19 mouse cellular contexts compared by ENCODE assay signal in genomic region chr6:108705957-108706356, GRCm38 (mm10). TPM values are rescaled to one million over a fixed set of nuclear protein-coding genes. Genes with fewer than 3 reads are reported as not detected.
DNase-seq lines count a peak whose midpoint lies in the region; ATAC-seq and TF ChIP-seq lines count a peak whose summit lies in the region.
"Had no signal": no experiment of that assay in that cellular context is flagged by ENCODE, and none has a peak within 500 bp of the region (broad histone marks: within the 10 kb centered on the region; RNA-seq: fewer than 3 reads in every experiment).

No protein-coding gene starts in this region.

- no peak for DNase-seq in heart, postnatal 36 days
- DNase-seq in CH12.LX (ENCODE audit: extremely low read depth): peak; percentile 85
- DNase-seq in adrenal gland, adult 8-10 months: peak; percentile 22
- peak; percentile 68 for DNase-seq in cerebellum, adult 9-10 months
- no peak for DNase-seq in left cerebral cortex, adult 8-10 months (ENCODE audit: low spot score in 2 of 2)
- DNase-seq in left cerebral cortex, postnatal 36 days (ENCODE audit: low spot score in 2 of 2): no peak
- DNase-seq in layer of hippocampus, postnatal 25 days (ENCODE audit: extremely low spot score in 1 of 2, low spot score in 1 of 2): no peak
- DNase-seq: forebrain, postnatal 0 days; gastrocnemius, postnatal 25 days; heart, postnatal 14 days; kidney, adult 9 months; lung, adult 2 months; midbrain, embryonic 14.5 days; thymus, postnatal 36 days had no signal

- H3K9me3 ChIP-seq in heart, embryonic 12.5 days (replicated peaks): no peaks in the 10 kb centered on the region
- no peaks in the 10 kb centered on the region for H3K9me3 ChIP-seq in CH12.LX (replicated peaks; ENCODE audit: low read length)
- H3K9me3 ChIP-seq: embryonic facial prominence, embryonic 10.5 days; limb, embryonic 15.5 days had no signal

- H3K4me1 ChIP-seq in heart, embryonic 12.5 days (replicated peaks): peaks cover 14% of the 10 kb centered on the region
- H3K4me1 ChIP-seq in CH12.LX (ENCODE audit: control insufficient read depth in 1 of 2, insufficient read depth in 2 of 2): peaks cover 27 to 89% of the 10 kb centered on the region in 2 experiments

- no peak for TF ChIP-seq CTCF in CH12.LX (conservative IDR thresholded peaks at IDR 0.05 in 1 of 2, IDR thresholded peaks at IDR 0.05 in 1 of 2; ENCODE audit: low read depth in 2 of 2, low read length in 2 of 2)

- no peak overlapping the region for H3K4me2 ChIP-seq in heart, embryonic 12.5 days
- peak overlapping the region; percentile 72 for H3K4me2 ChIP-seq in CH12.LX (ENCODE audit: insufficient read depth, low read depth, poor library complexity, severe bottlenecking)
- H3K4me2 ChIP-seq: limb, embryonic 15.5 days had no signal

- H3K27ac ChIP-seq in heart, embryonic 12.5 days (ENCODE audit: poor library complexity, severe bottlenecking): no peak overlapping the region
- H3K27ac ChIP-seq in CH12.LX (ENCODE audit: insufficient read depth, low read depth): peak overlapping the region; percentile 86
- H3K27ac ChIP-seq: embryonic facial prominence, embryonic 10.5 days; limb, embryonic 15.5 days; macrophage; stomach, postnatal 0 days had no signal

- TF ChIP-seq EP300 in CH12.LX (IDR thresholded peaks at IDR 0.05; ENCODE audit: low read length): peak; percentile 95

- no peaks in the 10 kb centered on the region for H3K27me3 ChIP-seq in heart, embryonic 12.5 days (replicated peaks)
- no peaks in the 10 kb centered on the region for H3K27me3 ChIP-seq in CH12.LX (replicated peaks)

- TF ChIP-seq RAD21 in CH12.LX (IDR thresholded peaks at IDR 0.05; ENCODE audit: low read depth, low read length): no peak; the same call in none of the 2 replicates

- in situ Hi-C loops in CH12.LX (cut with MboI; ENCODE audit: low pct_ligation_motif_present, low pct_unique_long_range_greater_than_20kb, low sequenced_read_pairs): no loop called here

- ATAC-seq in heart, embryonic 12.5 days (ENCODE audit: insufficient number of reproducible peaks, low FRiP score): no peak
- ATAC-seq: forebrain, postnatal 0 days had no signal

- dilution Hi-C loops in CH12.LX (cut with MboI; ENCODE audit: extremely low pct_ligation_motif_present, extremely low pct_unique_long_range_greater_than_20kb, low sequenced_read_pairs): no loop called here

- no peak overlapping the region for H3K4me3 ChIP-seq in heart, embryonic 12.5 days
- peak overlapping the region; percentile 43 to 65 (median 48) for H3K4me3 ChIP-seq in CH12.LX (replicated peaks in 1 of 3; ENCODE audit: low read depth in 2 of 3, low read length in 2 of 3, poor library complexity in 1 of 3)
- H3K4me3 ChIP-seq: embryonic facial prominence, embryonic 10.5 days; limb, embryonic 15.5 days had no signal

- peak; percentile 83 for TF ChIP-seq POLR2A in CH12.LX (IDR thresholded peaks at IDR 0.05; ENCODE audit: low read depth, low read length)

- H3K9ac ChIP-seq in heart, embryonic 12.5 days: 0 out of 2 replicates have a peak overlapping the region, but pooled peaks have one; percentile 31
- H3K9ac ChIP-seq in CH12.LX (ENCODE audit: insufficient read depth, low read depth): peak overlapping the region; percentile 84
- H3K9ac ChIP-seq: forebrain, postnatal 0 days; limb, embryonic 15.5 days had no signal

- WGBS in heart, embryonic 12.5 days: 42% methylated on average over 6 of the region's 6 CpGs

- H3K79me2 ChIP-seq in CH12.LX (replicated peaks; ENCODE audit: control insufficient read depth, extremely low read depth, insufficient read depth, poor library complexity, severe bottlenecking): no peaks in the 10 kb centered on the region

- H3K36me3 ChIP-seq in heart, embryonic 12.5 days: no peaks in the 10 kb centered on the region
- no peaks in the 10 kb centered on the region for H3K36me3 ChIP-seq in CH12.LX (replicated peaks in 1 of 2; ENCODE audit: control insufficient read depth in 1 of 2, insufficient read depth in 1 of 2, low read length in 1 of 2)
- H3K36me3 ChIP-seq: embryonic facial prominence, embryonic 10.5 days; limb, embryonic 15.5 days had no signal

- intact Hi-C loops in heart, postnatal 36 days (cut with DNase I): loop anchor here (5.0 kb wide), 1 partner anchor 134 kb away; no protein-coding TSS in a partner anchor
- intact Hi-C loops in left cerebral cortex, postnatal 36 days (cut with DNase I): no loop called here

TF ChIP-seq in CH12.LX, 34 proteins besides CTCF, POLR2A, EP300 and RAD21:
- no peak for TF ChIP-seq GABPA (IDR thresholded peaks at IDR 0.05; ENCODE audit: insufficient replicate concordance, low read depth, low read length)
- TF ChIP-seq IRF4 (IDR thresholded peaks at IDR 0.05; ENCODE audit: low read depth, low read length): peak; percentile 95
- TF ChIP-seq PAX5 (IDR thresholded peaks at IDR 0.05; ENCODE audit: low read length): no peak
- TF ChIP-seq JUN (IDR thresholded peaks at IDR 0.05; ENCODE audit: insufficient read depth, low read depth, low read length): peak; percentile 98
- TF ChIP-seq ETS1 (conservative IDR thresholded peaks at IDR 0.05; ENCODE audit: low read depth, low read length): peak; percentile 100
- TF ChIP-seq HCFC1 (IDR thresholded peaks at IDR 0.05; ENCODE audit: low read depth, low read length): peak; percentile 37; the same call in 1 of the 2 replicates
- TF ChIP-seq POLR2AphosphoS2 (IDR thresholded peaks at IDR 0.05; ENCODE audit: low read depth, low read length): peak; percentile 78; the same call in 1 of the 2 replicates
- peak; percentile 90 for TF ChIP-seq TBP (conservative IDR thresholded peaks at IDR 0.05; ENCODE audit: low read depth, low read length)
- peak; percentile 70; the same call in 1 of the 2 replicates for TF ChIP-seq MAFK (IDR thresholded peaks at IDR 0.05; ENCODE audit: insufficient replicate concordance, low read length)
- TF ChIP-seq ELF1 (IDR thresholded peaks at IDR 0.05; ENCODE audit: low read depth, low read length): no peak
- TF ChIP-seq ZC3H11A (IDR thresholded peaks at IDR 0.05; ENCODE audit: low read depth, low read length): no peak
- TF ChIP-seq SMC3 (IDR thresholded peaks at IDR 0.05; ENCODE audit: low read depth, low read length): no peak
- TF ChIP-seq JUND (conservative IDR thresholded peaks at IDR 0.05; ENCODE audit: low read depth, low read length): peak; percentile 90
- TF ChIP-seq ZMIZ1 (IDR thresholded peaks at IDR 0.05; ENCODE audit: low read depth, low read length): peak; percentile 93
- peak; percentile 87 for TF ChIP-seq MYC (IDR thresholded peaks at IDR 0.05; ENCODE audit: low read depth, low read length)
- TF ChIP-seq MXI1 (IDR thresholded peaks at IDR 0.05; ENCODE audit: low read depth, low read length): peak; percentile 93
- peak; percentile 81 for TF ChIP-seq NELFE (IDR thresholded peaks at IDR 0.05; ENCODE audit: low read depth, low read length)
- peak; percentile 47; the same call in 1 of the 2 replicates for TF ChIP-seq CHD1 (IDR thresholded peaks at IDR 0.05; ENCODE audit: low read depth, low read length)
- peak; percentile 97 for TF ChIP-seq TCF12 (IDR thresholded peaks at IDR 0.05; ENCODE audit: low read depth, low read length)
- TF ChIP-seq RCOR1 (conservative IDR thresholded peaks at IDR 0.05; ENCODE audit: low read depth, low read length): peak; percentile 98
- no peak for TF ChIP-seq ZKSCAN1 (IDR thresholded peaks at IDR 0.05; ENCODE audit: borderline replicate concordance, low read depth, low read length)
- peak; percentile 94 for TF ChIP-seq SIN3A (IDR thresholded peaks at IDR 0.05; ENCODE audit: low read length)
- TF ChIP-seq MAZ (IDR thresholded peaks at IDR 0.05; ENCODE audit: low read depth, low read length): peak; percentile 94
- TF ChIP-seq UBTF (IDR thresholded peaks at IDR 0.05; ENCODE audit: low read depth, low read length): 0 out of 2 replicates have a peak, but pooled peaks have one; percentile 77
- TF ChIP-seq CHD2 (IDR thresholded peaks at IDR 0.05; ENCODE audit: low read length): peak; percentile 74; the same call in 1 of the 2 replicates
- TF ChIP-seq ZNF384 (IDR thresholded peaks at IDR 0.05; ENCODE audit: low read depth, low read length): no peak
- no peak for TF ChIP-seq USF2 (conservative IDR thresholded peaks at IDR 0.05; ENCODE audit: low read depth, low read length)
- TF ChIP-seq MAX (IDR thresholded peaks at IDR 0.05; ENCODE audit: low read length): peak; percentile 86
- TF ChIP-seq BHLHE40 (IDR thresholded peaks at IDR 0.05; ENCODE audit: low read depth, low read length): peak; percentile 96
- no peak; the same call in 1 of the 2 replicates for TF ChIP-seq NRF1 (IDR thresholded peaks at IDR 0.05; ENCODE audit: low read depth, low read length)
- TF ChIP-seq KAT2A (IDR thresholded peaks at IDR 0.05; ENCODE audit: insufficient replicate concordance, low read length): 0 out of 2 replicates have a peak, but pooled peaks have one; percentile 67
- no peak for TF ChIP-seq USF1 (IDR thresholded peaks at IDR 0.05; ENCODE audit: low read depth, low read length)
- peak; percentile 99 for TF ChIP-seq MEF2A (IDR thresholded peaks at IDR 0.05; ENCODE audit: borderline replicate concordance, low read depth, low read length)
- no peak for TF ChIP-seq E2F4 (IDR thresholded peaks at IDR 0.05; ENCODE audit: insufficient replicate concordance, low read depth, low read length)

RNA-seq across cellular contexts. Expression of gene Bhlhe40, which starts 45.5 kb away (rescaled TPM):
- polyA plus RNA-seq in heart, embryonic 12.5 days (2016; fragmentation: Nextera tagmentation; extraction: Ambion mirVana): 22.4 and 23.8 TPM in 2 replicates
- total RNA-seq in heart, postnatal 36 days (2021): 10 to 100 TPM; 43.8 to 61.4 TPM
- total RNA-seq in CH12.LX (2012; rRNA removed) (77.7 and 130 TPM in 2 replicates), CH12.LX (2014; rRNA removed) (44.6 and 55.4 TPM in 2 replicates)
- 109 and 117 TPM in 2 replicates for polyA plus RNA-seq in CH12.LX (2012; ENCODE audit: insufficient read length, low read depth)
- 10 to 100 TPM; 51.3 to 72.1 (median 68.6) TPM for total RNA-seq in adrenal gland, adult 8-10 months (2022)
- 100 to 1,000 TPM in 3 of 4 experiments, 10 to 100 TPM in 1; 92.2 to 130 (median 111) TPM for total RNA-seq in left cerebral cortex, adult 8-10 months (2022)
- 100 to 1,000 TPM in 1 of 2 experiments, 10 to 100 TPM in 1; 94.0 to 104 TPM for total RNA-seq in left cerebral cortex, postnatal 36 days (2021)
- 10 to 100 TPM; 82.5 to 98.5 TPM for total RNA-seq in layer of hippocampus, postnatal 25 days (2021)

Comparison
In these comparisons a context has a peak if more than half of its experiments do, and no peak if none do; other contexts are left out.
1. DNase-seq: peak in CH12.LX (single experiment), adrenal gland, adult 8-10 months (single experiment) and cerebellum, adult 9-10 months (single experiment); none in heart, postnatal 36 days (0 of 2), left cerebral cortex, adult 8-10 months (0 of 2), left cerebral cortex, postnatal 36 days (0 of 2) and layer of hippocampus, postnatal 25 days (0 of 2).